Mouse (Mus musculus) B cell, adult 67 days (primary cell): ENCODE measurements around the gene Olfr129. TPM values are rescaled to one million over a fixed set of nuclear protein-coding genes. Genes with fewer than 3 reads are reported as not detected.

Experiments used
- total RNA-seq, 2 experiments: library from RNA; stranded (reverse); gene quantifications; 4 replicates each; pipeline ENCODE4 v1.2.4; 2023

The Olfr129 gene
- not detected for total RNA-seq

GRCm38 (mm10) chr17:38059979-38060378 is at the start of gene Olfr129:
Gene Olfr129 (minus strand): TSS chr17:38060079.

GRCm38 (mm10) chr17:38088593-38088992 is 28.7 kb upstream of the Olfr129 start, which contains the start of gene Olfr131:
Gene Olfr131 (minus strand): TSS chr17:38088693.

GRCm38 (mm10) chr17:38063621-38064020 is 3.7 kb upstream of the Olfr129 start, which contains the start of gene Olfr130:
Gene Olfr130 (plus strand): TSS chr17:38063921.

Other genes starting within 250 kb of the Olfr129 start
- not detected for gene Olfr125, start 227.1 kb downstream of the Olfr129 start, total RNA-seq
- not detected for gene Olfr126, start 212.6 kb downstream of the Olfr129 start, total RNA-seq
- gene Olfr127, start 159.6 kb downstream of the Olfr129 start, total RNA-seq: not detected
- gene Olfr128, start 139.5 kb downstream of the Olfr129 start, total RNA-seq: not detected
- gene Olfr761, start 107.0 kb downstream of the Olfr129 start, total RNA-seq: not detected
- not detected for gene Olfr130, start 3.8 kb upstream of the Olfr129 start, total RNA-seq
- gene Olfr131, start 28.6 kb upstream of the Olfr129 start, total RNA-seq: not detected
- not detected for gene Olfr132, start 74.4 kb upstream of the Olfr129 start, total RNA-seq
- gene Olfr133, start 85.2 kb upstream of the Olfr129 start, total RNA-seq: not detected
- not detected for gene Olfr134, start 111.3 kb upstream of the Olfr129 start, total RNA-seq
- not detected for gene Olfr135, start 144.3 kb upstream of the Olfr129 start, total RNA-seq
- gene Olfr138, start 201.0 kb upstream of the Olfr129 start, total RNA-seq: not detected
- not detected for gene Olfr137, start 247.5 kb upstream of the Olfr129 start, total RNA-seq